Mouse (Mus musculus) MEL-GATA-1-ER (cell line): ENCODE data around the gene Gcn1l1.

ENCODE experiments used
- DNase-seq: peaks from one replicate; pipeline ENCODE4 v3.0.0-alpha.2; 2012; ENCODE audit warnings: low read depth; ENCODE audit errors: extremely low read depth

Gcn1l1 gene

GRCm38 (mm10) chr5:115534856-115535255 lies 30.2 kb upstream of the Gcn1l1 start:
- DNase-seq = no peak

DNA sequence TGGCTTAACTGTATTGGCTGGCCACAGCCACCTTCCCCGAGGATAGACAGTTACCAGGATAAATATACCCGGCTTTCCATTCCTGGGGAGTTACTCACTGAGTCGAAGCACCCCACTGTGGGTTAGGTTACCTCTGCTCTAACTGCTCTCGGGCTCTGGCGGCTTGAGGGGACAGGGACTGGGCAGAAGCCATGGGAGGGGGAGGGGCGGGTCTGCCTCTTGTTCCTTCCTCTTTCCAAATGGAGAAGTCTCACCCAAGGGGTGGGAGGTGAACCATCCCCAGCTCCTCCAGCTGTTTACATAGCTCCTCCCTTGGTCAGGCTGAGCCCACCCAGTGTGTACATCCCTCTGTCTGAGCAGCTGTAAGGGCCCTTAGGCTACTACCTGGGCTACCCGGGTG lies 29.4 kb upstream of the Gcn1l1 start:
- DNase-seq = peak; percentile 71

- DNase-seq = no peak
Observed at GRCm38 (mm10) chr5:115538017-115538692, 26.9 kb upstream of the Gcn1l1 start.

- DNase-seq = peak; percentile 66
Observed at GRCm38 (mm10) chr5:115538693-115539043, 26.4 kb upstream of the Gcn1l1 start.

- no peak for DNase-seq
Observed at GRCm38 (mm10) chr5:115542635-115543384, 22.2 kb upstream of the Gcn1l1 start.

DNA sequence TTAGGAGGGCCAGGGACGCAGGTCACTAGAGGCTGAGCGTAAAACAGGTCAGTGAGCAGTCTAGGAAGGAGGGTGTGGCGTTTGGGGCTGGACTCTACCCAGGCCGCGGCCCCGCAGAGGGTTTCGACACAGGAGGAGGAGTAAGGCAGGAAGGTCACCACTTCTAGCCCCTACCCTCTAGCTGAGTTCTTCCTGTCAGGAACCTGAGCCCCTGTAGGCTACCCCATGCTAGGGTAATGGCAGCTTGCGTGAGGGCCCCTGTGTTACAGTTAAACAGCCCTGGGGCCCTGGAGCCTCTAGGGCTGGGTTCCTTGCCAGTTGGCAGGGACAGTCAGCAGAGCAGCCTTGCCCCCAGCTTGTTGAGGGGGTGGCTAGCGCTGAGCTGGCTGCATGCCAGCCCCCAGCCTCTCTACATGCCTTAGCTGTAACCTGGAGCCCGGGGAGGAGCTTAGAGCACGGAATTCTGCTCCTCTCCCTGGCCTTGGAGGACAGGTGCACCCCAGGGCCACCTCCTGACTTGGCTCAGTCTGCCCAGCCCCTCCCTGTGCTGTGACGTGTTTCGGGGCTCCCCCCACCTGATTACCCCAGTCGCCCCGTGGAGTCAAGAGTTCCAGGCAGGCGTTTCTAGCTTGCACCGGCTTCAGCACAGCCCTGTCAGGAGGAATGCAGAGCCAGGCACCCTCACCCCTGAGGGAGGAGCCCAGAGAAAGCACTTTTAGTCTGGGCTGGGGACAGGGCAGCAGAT lies 21.4 kb upstream of the Gcn1l1 start:
- no peak for DNase-seq

- no peak for DNase-seq
Observed at GRCm38 (mm10) chr5:115544655-115545185, 20.3 kb upstream of the Gcn1l1 start.

GRCm38 (mm10) chr5:115545636-115546035 lies 19.4 kb upstream of the Gcn1l1 start:
- DNase-seq = no peak

- DNase-seq = no peak
Observed at GRCm38 (mm10) chr5:115546536-115546935, 18.5 kb upstream of the Gcn1l1 start.

DNA sequence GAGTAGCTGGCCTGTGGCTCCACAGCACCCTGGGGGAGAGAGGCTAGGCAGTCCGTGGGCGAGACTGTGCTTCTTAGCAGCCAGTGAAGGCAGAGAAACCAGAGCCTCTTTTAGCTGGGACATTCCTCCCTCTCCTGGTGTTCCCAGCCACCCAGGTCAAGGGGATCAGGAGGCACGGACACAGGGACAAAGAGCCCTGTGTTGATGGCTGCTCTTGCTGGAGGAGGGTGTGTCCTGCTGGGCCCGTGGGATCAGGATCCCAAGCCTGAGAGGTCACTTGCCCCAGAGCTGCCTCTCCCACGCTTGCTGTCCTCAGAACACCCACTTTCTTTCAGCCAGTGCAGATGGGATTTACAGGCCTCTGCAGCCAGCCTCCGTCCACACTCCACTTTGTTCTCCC lies 18.0 kb upstream of the Gcn1l1 start:
- DNase-seq = no peak

GRCm38 (mm10) chr5:115547421-115547820 lies 17.6 kb upstream of the Gcn1l1 start:
- DNase-seq = no peak

- no peak for DNase-seq
Observed at GRCm38 (mm10) chr5:115548501-115549285, 16.4 kb upstream of the Gcn1l1 start.

DNA sequence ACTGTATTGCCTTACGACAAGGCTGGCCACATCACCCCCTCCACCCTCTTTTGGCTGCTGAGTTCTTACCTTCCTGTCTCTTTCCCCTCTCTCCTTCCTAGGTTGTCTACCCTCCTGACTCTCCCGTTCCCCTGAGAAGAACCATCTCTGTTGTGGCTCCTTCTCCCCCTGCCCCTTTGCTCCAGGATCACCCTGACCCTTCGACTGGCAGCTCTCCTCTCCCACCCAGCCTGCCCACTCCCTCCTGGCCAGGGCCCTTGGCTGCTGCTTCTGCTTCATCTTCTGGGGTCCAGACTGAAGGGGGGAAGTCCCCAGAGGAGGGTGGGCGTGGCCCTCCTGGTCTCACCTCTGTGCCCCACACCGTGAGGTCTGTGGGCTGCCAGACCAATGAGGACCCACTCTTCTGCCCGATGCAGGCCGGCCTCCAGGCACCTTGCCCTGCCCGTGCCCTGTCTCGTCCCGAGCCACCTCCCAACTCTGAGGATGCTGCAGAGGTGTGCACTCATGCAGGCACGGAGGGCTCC lies 14.5 kb upstream of the Gcn1l1 start:
- DNase-seq = no peak

DNA sequence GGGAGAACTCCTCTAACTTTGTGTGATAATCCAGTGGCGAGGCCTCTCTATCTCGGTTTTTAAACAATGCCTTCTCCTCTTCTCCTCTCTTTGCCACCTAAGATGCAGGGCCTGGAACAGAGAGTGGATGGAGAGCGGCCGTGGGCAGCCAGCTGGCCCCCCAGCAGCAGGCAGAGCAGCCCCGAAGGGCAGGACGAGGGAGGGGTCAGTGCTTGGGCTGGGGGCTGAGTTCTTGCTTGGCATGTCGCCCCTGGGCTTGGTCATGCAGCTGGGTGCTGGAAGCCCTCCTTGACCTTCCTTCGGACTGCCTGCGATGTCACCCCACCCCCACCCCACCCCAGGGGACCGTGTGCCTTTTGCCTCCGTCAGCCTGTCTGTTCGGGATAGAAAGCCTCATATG lies 13.7 kb upstream of the Gcn1l1 start:
- DNase-seq = no peak

DNA sequence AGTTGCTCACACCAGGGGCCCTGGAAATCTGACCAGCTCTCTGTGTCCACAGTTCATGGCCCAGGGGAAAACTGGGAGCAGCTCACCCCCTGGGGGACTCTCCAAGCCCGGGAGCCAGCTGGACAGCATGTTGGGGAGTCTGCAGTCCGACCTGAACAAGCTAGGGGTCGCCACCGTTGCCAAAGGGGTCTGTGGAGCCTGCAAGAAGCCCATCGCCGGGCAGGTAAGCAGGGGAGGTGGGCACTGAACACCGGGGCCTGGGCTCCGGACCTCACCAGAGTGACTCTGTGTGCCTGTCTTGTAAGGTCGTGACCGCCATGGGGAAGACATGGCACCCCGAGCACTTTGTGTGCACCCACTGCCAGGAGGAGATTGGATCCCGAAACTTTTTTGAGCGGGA lies 13.3 kb upstream of the Gcn1l1 start:
- no peak for DNase-seq

DNA sequence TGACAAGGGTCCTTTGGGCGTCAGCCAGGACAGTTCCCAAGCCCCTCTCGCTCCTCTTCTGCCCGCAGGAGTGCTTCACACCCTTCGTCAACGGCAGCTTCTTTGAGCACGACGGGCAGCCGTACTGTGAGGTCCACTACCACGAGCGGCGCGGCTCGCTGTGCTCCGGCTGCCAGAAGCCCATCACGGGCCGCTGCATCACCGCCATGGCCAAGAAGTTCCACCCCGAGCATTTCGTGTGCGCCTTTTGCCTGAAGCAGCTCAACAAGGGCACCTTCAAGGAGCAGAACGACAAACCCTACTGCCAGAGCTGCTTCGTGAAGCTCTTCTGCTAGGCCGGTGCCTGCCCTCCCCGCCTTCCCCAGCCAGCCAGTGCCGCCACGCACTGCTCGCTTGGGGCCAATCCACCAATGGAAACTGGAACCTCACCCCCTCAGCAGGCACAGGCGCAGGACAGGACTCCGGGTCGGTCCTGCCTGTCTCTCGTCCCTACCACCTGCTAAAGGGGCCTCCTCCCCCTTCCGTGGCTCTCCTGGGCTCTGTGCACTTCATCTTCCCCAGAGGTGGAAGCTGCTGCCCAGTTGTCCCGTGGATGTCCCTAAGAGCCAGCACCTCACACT lies 11.1 kb upstream of the Gcn1l1 start:
- no peak for DNase-seq

- no peak for DNase-seq
Observed at GRCm38 (mm10) chr5:115554536-115555291, 10.3 kb upstream of the Gcn1l1 start.

DNA sequence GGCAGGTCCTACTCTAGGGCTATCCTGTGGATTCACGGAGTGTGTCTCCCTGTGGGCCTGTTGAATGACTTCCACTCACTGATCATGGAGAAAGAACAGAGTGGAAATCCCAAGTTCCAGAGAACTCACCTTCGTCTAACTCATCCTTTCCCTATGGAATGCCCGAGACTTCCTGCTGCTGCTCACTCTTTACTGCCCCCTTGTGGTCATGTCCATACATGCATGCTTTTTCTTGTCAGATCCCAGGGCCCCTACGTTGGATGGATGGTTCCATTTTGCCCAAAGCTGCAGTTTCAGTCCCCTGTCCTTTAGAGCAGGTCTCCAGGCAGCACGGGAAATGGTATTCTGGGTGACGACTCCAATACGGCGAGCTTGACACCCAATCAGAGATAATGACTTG lies 8.8 kb upstream of the Gcn1l1 start:
- DNase-seq = peak; percentile 60

DNA sequence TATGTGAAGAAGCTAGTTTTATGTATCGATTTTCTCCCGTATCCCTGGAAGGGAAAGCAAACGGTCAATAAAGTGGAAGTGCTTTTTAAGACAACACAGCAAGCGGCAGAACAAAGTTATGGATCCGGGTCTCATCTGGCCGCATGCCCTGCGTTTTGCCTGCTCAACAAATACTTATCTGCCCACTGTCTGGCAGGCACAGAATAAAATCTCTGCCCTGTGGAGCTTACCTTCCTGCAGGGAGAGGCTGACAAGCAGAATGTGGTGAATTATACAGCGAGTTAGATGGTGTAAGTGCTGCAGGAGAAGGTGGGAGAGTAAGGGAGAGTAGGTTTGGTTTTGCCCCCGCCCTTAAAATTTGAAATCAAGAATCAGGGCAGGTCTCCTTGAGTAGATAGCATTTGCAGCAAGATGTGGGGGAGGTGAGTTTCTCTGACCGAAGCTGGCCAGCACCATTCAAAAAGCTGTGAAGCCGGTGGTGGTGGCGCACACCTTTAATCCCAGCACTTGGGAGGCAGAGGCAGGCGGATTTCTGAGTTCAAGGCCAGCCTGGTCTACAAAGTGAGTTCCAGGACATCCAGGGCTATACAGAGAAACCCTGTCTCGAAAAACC lies 6.8 kb upstream of the Gcn1l1 start:
- DNase-seq = no peak
